Mouse (Mus musculus): ENCODE results near the gene Gm28043.

The Gm28043 gene

GRCm38 (mm10) chr17:29681669-29682068 lies 67.0 kb downstream of the Gm28043 start:
- no peak for DNase-seq

GRCm38 (mm10) chr17:29682261-29682660 lies 67.6 kb downstream of the Gm28043 start:
- no peak for DNase-seq

- DNase-seq: no peak
Measured at GRCm38 (mm10) chr17:29683127-29683526, 68.5 kb downstream of the Gm28043 start.

GRCm38 (mm10) chr17:29684275-29684674 lies 69.6 kb downstream of the Gm28043 start:
- no peak for DNase-seq

GRCm38 (mm10) chr17:29686771-29687170 lies 72.1 kb downstream of the Gm28043 start:
- no peak for DNase-seq

GRCm38 (mm10) chr17:29687373-29687772 lies 72.7 kb downstream of the Gm28043 start:
- no peak for DNase-seq

- no peak for DNase-seq
Measured at GRCm38 (mm10) chr17:29688610-29689009, 73.9 kb downstream of the Gm28043 start.

GRCm38 (mm10) chr17:29690257-29690656 lies 75.6 kb downstream of the Gm28043 start:
- DNase-seq: no peak

- no peak for DNase-seq
Measured at GRCm38 (mm10) chr17:29692827-29693226, 78.2 kb downstream of the Gm28043 start.

GRCm38 (mm10) chr17:29693571-29693970 lies 78.9 kb downstream of the Gm28043 start:
- peak; percentile 76 to 83 for DNase-seq

- DNase-seq: no peak
Measured at GRCm38 (mm10) chr17:29694516-29694915, 79.8 kb downstream of the Gm28043 start.

- no peak for DNase-seq
Measured at GRCm38 (mm10) chr17:29696940-29697339, 82.3 kb downstream of the Gm28043 start.

- no peak for DNase-seq
Measured at GRCm38 (mm10) chr17:29698421-29698820, 83.7 kb downstream of the Gm28043 start.

GRCm38 (mm10) chr17:29700573-29700972 lies 85.9 kb downstream of the Gm28043 start:
- DNase-seq: no peak

- DNase-seq: no peak
Measured at GRCm38 (mm10) chr17:29702938-29703710, 88.4 kb downstream of the Gm28043 start.

- peak; percentile 73 to 74 for DNase-seq
Measured at GRCm38 (mm10) chr17:29704781-29705180, 90.1 kb downstream of the Gm28043 start.

- no peak for DNase-seq
Measured at GRCm38 (mm10) chr17:29705881-29706280, 91.2 kb downstream of the Gm28043 start.

GRCm38 (mm10) chr17:29706981-29707545 lies 92.4 kb downstream of the Gm28043 start:
- no peak for DNase-seq

GRCm38 (mm10) chr17:29708783-29709182 lies 94.1 kb downstream of the Gm28043 start:
- DNase-seq: no peak

- no peak for DNase-seq
Measured at GRCm38 (mm10) chr17:29710562-29711044, 95.9 kb downstream of the Gm28043 start.

- no peak for DNase-seq
Measured at GRCm38 (mm10) chr17:29711076-29711744, 96.5 kb downstream of the Gm28043 start.

- no peak for DNase-seq
Measured at GRCm38 (mm10) chr17:29711745-29712431, 97.2 kb downstream of the Gm28043 start.

- DNase-seq: no peak
Measured at GRCm38 (mm10) chr17:29712565-29712964, 97.9 kb downstream of the Gm28043 start.

Measured in thymus, postnatal 36 days (tissue).